Mouse (Mus musculus) cortical plate, adult 2 months (tissue): ENCODE results near the gene Fam163a.

Source experiments
- CTCF ChIP-seq: fragments of 200-500 bp; IDR thresholded peaks from 2 replicates; pipeline ENCODE4 v1.5.1; 2011; ENCODE audit warnings: mild to moderate bottlenecking, control low read depth, low read length; ENCODE audit not compliant: insufficient read depth; ENCODE audit errors: extremely low read depth
- POLR2A ChIP-seq: fragments of 200-500 bp; IDR thresholded peaks from 2 replicates; pipeline ENCODE4 v1.6.1; 2011; ENCODE audit warnings: mild to moderate bottlenecking, low read length, control low read depth; ENCODE audit not compliant: insufficient read depth; ENCODE audit errors: extremely low read depth

DNA sequence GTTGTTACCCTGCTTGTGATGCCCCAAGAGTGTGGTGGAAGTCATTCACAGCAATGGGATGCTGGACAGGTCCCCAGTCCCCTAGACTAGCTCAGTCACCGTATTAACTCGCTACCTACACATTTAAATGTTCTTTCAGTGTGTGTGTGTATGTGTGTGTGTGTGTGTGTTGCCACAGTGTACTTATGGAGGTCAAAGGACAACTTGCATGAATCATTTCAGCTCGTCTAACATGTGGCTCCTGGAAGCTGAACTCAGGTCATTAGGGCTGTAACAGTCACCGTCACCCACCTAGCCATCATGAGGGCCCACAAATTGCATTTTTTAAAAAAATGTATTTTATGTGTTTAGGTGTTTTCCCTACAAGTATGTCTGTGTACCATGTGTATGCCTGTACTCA, 142.6 kb downstream of the Fam163a start:
- no peak for TF ChIP-seq CTCF
- TF ChIP-seq POLR2A: no peak
